Mouse (Mus musculus) kidney, postnatal 4 days (tissue): Measurements from ENCODE around the gene Gm20671.
"Not testable (repeated sequence)": the region's sequence is repeated elsewhere in the genome, so short reads cannot be mapped to it uniquely, and the experiment has no call there.

Source experiments
- DNase-seq, 2 experiments: peaks; one replicate each; pipeline ENCODE4 v3.0.0; 2021; ENCODE audit warnings: mixed read lengths in 2 of 2

Gm20671 gene

GRCm38 (mm10) chr5:32784726-32785125 is 42.2 kb downstream of the Gm20671 start:
- no peak for DNase-seq

GRCm38 (mm10) chr5:32781596-32781995 is 45.3 kb downstream of the Gm20671 start:
- no peak for DNase-seq

- no peak for DNase-seq
Observed at GRCm38 (mm10) chr5:32778168-32778567, 48.7 kb downstream of the Gm20671 start.

- DNase-seq = no peak
Observed at GRCm38 (mm10) chr5:32772361-32772760, 54.5 kb downstream of the Gm20671 start.

- no peak for DNase-seq
Observed at GRCm38 (mm10) chr5:32767636-32768373, 59.1 kb downstream of the Gm20671 start.

GRCm38 (mm10) chr5:32767004-32767403 is 59.9 kb downstream of the Gm20671 start:
- no peak for DNase-seq

GRCm38 (mm10) chr5:32761566-32762140 is 65.3 kb downstream of the Gm20671 start:
- DNase-seq = no peak

GRCm38 (mm10) chr5:32760787-32761186 is 66.1 kb downstream of the Gm20671 start:
- no peak for DNase-seq

- not testable (repeated sequence) for DNase-seq
Observed at GRCm38 (mm10) chr5:32760352-32760751, 66.6 kb downstream of the Gm20671 start.

GRCm38 (mm10) chr5:32759662-32760061 is 67.2 kb downstream of the Gm20671 start:
- DNase-seq = no peak

GRCm38 (mm10) chr5:32756141-32756540 is 70.8 kb downstream of the Gm20671 start:
- DNase-seq = no peak

- no peak for DNase-seq
Observed at GRCm38 (mm10) chr5:32751736-32752135, 75.2 kb downstream of the Gm20671 start.

- DNase-seq = no peak
Observed at GRCm38 (mm10) chr5:32748936-32749335, 78.0 kb downstream of the Gm20671 start.

GRCm38 (mm10) chr5:32747650-32748375 is 79.1 kb downstream of the Gm20671 start:
- DNase-seq = peak; percentile 59 to 72

GRCm38 (mm10) chr5:32745705-32746655 is 80.9 kb downstream of the Gm20671 start:
- DNase-seq = peak; percentile 81 to 88

GRCm38 (mm10) chr5:32742149-32742548 is 84.8 kb downstream of the Gm20671 start:
- DNase-seq = peak; percentile 35 to 43

GRCm38 (mm10) chr5:32741377-32741776 is 85.5 kb downstream of the Gm20671 start:
- DNase-seq = not testable (repeated sequence)

- not testable (repeated sequence) for DNase-seq
Observed at GRCm38 (mm10) chr5:32740850-32741249, 86.1 kb downstream of the Gm20671 start.

GRCm38 (mm10) chr5:32740138-32740537 is 86.8 kb downstream of the Gm20671 start:
- DNase-seq = no peak

- not testable (repeated sequence) for DNase-seq
Observed at GRCm38 (mm10) chr5:32736770-32737169, 90.1 kb downstream of the Gm20671 start.

- DNase-seq = no peak
Observed at GRCm38 (mm10) chr5:32735779-32736178, 91.1 kb downstream of the Gm20671 start.

- not testable (repeated sequence) for DNase-seq
Observed at GRCm38 (mm10) chr5:32733892-32734291, 93.0 kb downstream of the Gm20671 start.

- no peak for DNase-seq
Observed at GRCm38 (mm10) chr5:32728851-32729250, 98.1 kb downstream of the Gm20671 start.
